Mouse (Mus musculus) lung, postnatal 0 days (tissue): Measurements from ENCODE around the gene Sec14l1.

ENCODE experiments used
- CTCF ChIP-seq: IDR thresholded peaks from 2 replicates; pipeline ENCODE4 v1.5.1; 2016; ENCODE audit warnings: antibody characterized with exemption, mild to moderate bottlenecking
- EP300 ChIP-seq: IDR thresholded peaks from 2 replicates; pipeline ENCODE4 v1.6.1; 2016; ENCODE audit warnings: antibody characterized with exemption, mild to moderate bottlenecking, control low read depth

DNA sequence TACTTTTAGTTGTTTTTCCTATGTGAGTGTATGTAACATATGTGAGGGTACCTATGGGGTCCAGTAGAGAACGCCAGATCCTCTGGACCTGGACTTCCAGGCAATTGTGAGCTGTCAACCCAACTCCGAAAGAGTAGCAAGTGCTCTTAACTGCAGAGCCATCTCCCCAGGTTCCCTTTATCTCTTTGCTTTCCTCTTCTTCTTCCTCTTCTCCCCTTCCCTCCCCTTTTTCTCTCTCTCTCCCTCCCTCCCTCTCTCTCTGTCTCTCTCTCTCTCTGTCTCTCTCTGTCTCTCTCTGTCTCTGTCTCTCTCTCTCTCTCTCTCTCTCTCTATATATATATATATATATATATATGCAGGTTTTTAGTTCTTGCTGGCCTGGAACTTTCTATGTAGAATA lies 7.1 kb upstream of the Sec14l1 start:
- TF ChIP-seq CTCF (no peak), EP300 (no peak)
